Mouse (Mus musculus): Measurements from ENCODE around the gene Ech1.

DNA sequence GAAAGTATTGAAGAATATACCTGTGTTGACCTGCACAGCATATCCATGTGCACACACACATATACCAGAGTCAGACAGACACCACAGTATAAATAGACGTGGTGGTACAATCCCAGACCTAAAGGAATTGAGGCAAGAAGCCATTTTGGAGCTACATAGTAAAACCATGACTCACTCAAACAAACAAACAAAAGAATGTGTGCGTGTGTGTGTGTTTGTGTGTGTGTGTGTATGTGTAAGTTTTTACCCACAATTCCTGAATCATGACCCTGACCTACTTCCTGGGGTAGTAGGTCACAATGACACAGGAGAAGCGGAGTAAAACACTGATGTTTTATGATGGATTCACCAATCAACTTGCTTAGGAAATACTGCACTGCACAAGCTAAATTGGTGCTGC, 23.6 kb upstream of the Ech1 start:
- TF ChIP-seq CTCF (IDR thresholded peaks at IDR 0.05; ENCODE audit: low read depth, low read length) (no peak), POLR2A (IDR thresholded peaks at IDR 0.05; ENCODE audit: borderline replicate concordance, low read depth, low read length) (no peak)
